Mouse (Mus musculus): ENCODE results near the gene 5330417C22Rik.

DNA sequence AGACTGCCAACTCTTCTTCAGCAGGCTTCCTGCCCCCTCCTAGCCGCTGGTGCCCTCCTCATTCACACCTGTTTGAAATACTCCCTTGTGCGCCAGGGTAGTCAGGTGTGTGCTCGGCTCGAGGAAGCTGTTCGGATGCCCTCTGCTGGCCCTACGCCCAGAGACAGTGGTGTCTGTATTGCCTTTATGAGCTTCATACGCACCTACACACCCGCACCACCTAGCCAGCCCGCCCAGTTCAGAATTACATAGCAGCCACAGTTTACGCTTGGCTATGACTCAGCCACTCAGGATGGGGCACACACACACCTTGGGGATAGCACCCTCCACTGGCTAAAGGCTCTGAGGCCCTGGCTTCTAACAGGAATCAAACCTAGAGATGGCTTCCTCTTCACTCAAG lies 77.5 kb downstream of the 5330417C22Rik start:
- TF ChIP-seq CTCF (IDR thresholded peaks at IDR 0.05; ENCODE audit: insufficient read depth, low read length) (0 out of 2 replicates have a peak, but pooled peaks have one; percentile 5), POLR2A (IDR thresholded peaks at IDR 0.05; ENCODE audit: borderline replicate concordance, extremely low read depth, low read depth, low read length) (no peak)

Measured in lung, adult 2 months (tissue).